Mouse (Mus musculus) myocyte (in vitro differentiated cells): ENCODE data around the gene Slc25a5. TPM values are rescaled to one million over a fixed set of nuclear protein-coding genes. Genes with fewer than 3 reads are reported as not detected.

Experiments used
- H3K27me3 ChIP-seq: one replicate; pipeline ENCODE4 v1.6.1; 2011; ENCODE audit not compliant: control insufficient read depth, insufficient read depth, insufficient read length
- H3K36me3 ChIP-seq: one replicate; pipeline ENCODE4 v1.6.1; 2011; ENCODE audit not compliant: control insufficient read depth, insufficient read depth
- H3K4me2 ChIP-seq: one replicate; pipeline ENCODE4 v1.6.1; 2011; ENCODE audit warnings: low read depth, control low read depth
- H3K4me3 ChIP-seq: one replicate; pipeline ENCODE4 v1.5.1; 2011; ENCODE audit warnings: mild to moderate bottlenecking, control low read depth, moderate library complexity
- H3K79me2 ChIP-seq: one replicate; pipeline ENCODE4 v1.6.1; 2011; ENCODE audit not compliant: control insufficient read depth, insufficient read depth
- H3ac ChIP-seq: one replicate; pipeline ENCODE4 v1.6.1; 2011; ENCODE audit not compliant: control insufficient read depth, insufficient read length
- CEBPB ChIP-seq: IDR thresholded peaks from 2 replicates; pipeline ENCODE4 v1.6.1; 2011; ENCODE audit warnings: mild to moderate bottlenecking, moderate library complexity; ENCODE audit not compliant: poor library complexity, insufficient read depth, severe bottlenecking
- E2F4 ChIP-seq: IDR thresholded peaks from one replicate; pipeline ENCODE4 v1.6.1; 2011; ENCODE audit warnings: mild to moderate bottlenecking, control low read depth, moderate library complexity; ENCODE audit not compliant: insufficient read depth
- MAX ChIP-seq: IDR thresholded peaks from one replicate; pipeline ENCODE4 v1.6.1; 2011; ENCODE audit warnings: low read depth, mild to moderate bottlenecking, control low read depth
- MYOD1 ChIP-seq, 3 experiments: IDR thresholded peaks; one replicate each; pipeline ENCODE4 v1.6.1; 2011; ENCODE audit warnings: control low read depth in 2 of 3, low read depth in 2 of 3, mild to moderate bottlenecking in 2 of 3, moderate library complexity in 1 of 3; ENCODE audit not compliant: insufficient read length in 2 of 3, control insufficient read depth in 1 of 3
- MYOG ChIP-seq, 3 experiments: IDR thresholded peaks; one replicate each; pipeline ENCODE4 v1.6.1; 2011; ENCODE audit warnings: control low read depth in 2 of 3, low read depth in 2 of 3, mild to moderate bottlenecking in 2 of 3; ENCODE audit not compliant: insufficient read length in 2 of 3, control insufficient read depth in 1 of 3, insufficient read depth in 1 of 3
- POLR2A ChIP-seq: IDR thresholded peaks from one replicate; pipeline ENCODE4 v1.6.1; 2011; ENCODE audit warnings: low read depth, mild to moderate bottlenecking, control low read depth, moderate library complexity; ENCODE audit not compliant: insufficient read length
- POLR2AphosphoS2 ChIP-seq: IDR thresholded peaks from one replicate; pipeline ENCODE4 v1.6.1; 2011; ENCODE audit warnings: low read depth, control low read depth; ENCODE audit not compliant: insufficient read length
- REST ChIP-seq: IDR thresholded peaks from one replicate; pipeline ENCODE4 v1.6.1; 2011; ENCODE audit warnings: mild to moderate bottlenecking, control low read depth, moderate library complexity; ENCODE audit not compliant: insufficient read depth, insufficient read length
- SRF ChIP-seq: IDR thresholded peaks from one replicate; pipeline ENCODE4 v1.6.1; 2011; ENCODE audit warnings: low read depth; ENCODE audit not compliant: control insufficient read depth, insufficient read length
- TCF12 ChIP-seq: IDR thresholded peaks from one replicate; pipeline ENCODE4 v1.6.1; 2011; ENCODE audit warnings: mild to moderate bottlenecking, control low read depth; ENCODE audit not compliant: poor library complexity, insufficient read depth, severe bottlenecking
- TCF3 ChIP-seq: IDR thresholded peaks from one replicate; pipeline ENCODE4 v1.6.1; 2011; ENCODE audit warnings: low read depth, control low read depth; ENCODE audit not compliant: insufficient read length
- USF1 ChIP-seq: IDR thresholded peaks from one replicate; pipeline ENCODE4 v1.6.1; 2011; ENCODE audit warnings: low read depth, mild to moderate bottlenecking, control low read depth, moderate library complexity
- polyA plus RNA-seq: library from polyadenylated mRNA; unstranded; fragments of >200 nt; fragmentation: generic; extraction: Trizol; gene quantifications from one replicate; pipeline ENCODE4 v1.2.1, GENCODE M21; 2012; ENCODE audit warnings: missing spikeins

Gene Slc25a5
- polyA plus RNA-seq, 1 experiment, result 684 TPM

- no peaks in the 10 kb centered on the region for H3K27me3 ChIP-seq
- TF ChIP-seq MYOD1 (IDR thresholded peaks at IDR 0.05; ENCODE audit: control insufficient read depth in 1 of 3, insufficient read length in 2 of 3, low read depth in 2 of 3) (no peak), MYOG (IDR thresholded peaks at IDR 0.05; ENCODE audit: control insufficient read depth in 1 of 3, insufficient read depth in 1 of 3, insufficient read length in 2 of 3, low read depth in 2 of 3) (no peak), MAX (no peak), TCF12 (no peak), POLR2A (no peak), TCF3 (no peak), SRF (no peak), CEBPB (no peak), USF1 (no peak), E2F4 (no peak), POLR2AphosphoS2 (no peak), REST (no peak)
- no peak overlapping the region for H3K4me3 ChIP-seq
Observed at GRCm38 (mm10) chrX:36815022-36815421, 19.6 kb downstream of the Slc25a5 start.

GRCm38 (mm10) chrX:36815439-36815838 is 20.0 kb downstream of the Slc25a5 start:
- Histone ChIP-seq H3K79me2 (no peaks in the 10 kb centered on the region), H3K4me3 (no peak overlapping the region), H3K36me3 (no peaks in the 10 kb centered on the region), H3K27me3 (no peaks in the 10 kb centered on the region), H3ac (no peak overlapping the region), H3K4me2 (no peak overlapping the region)
- TF ChIP-seq USF1 (no peak), POLR2AphosphoS2 (no peak), MYOD1 (IDR thresholded peaks at IDR 0.05; ENCODE audit: control insufficient read depth in 1 of 3, insufficient read length in 2 of 3, low read depth in 2 of 3) (no peak), POLR2A (no peak), SRF (no peak), MAX (no peak), TCF3 (no peak), REST (no peak), E2F4 (no peak), MYOG (IDR thresholded peaks at IDR 0.05; ENCODE audit: control insufficient read depth in 1 of 3, insufficient read depth in 1 of 3, insufficient read length in 2 of 3, low read depth in 2 of 3) (no peak), TCF12 (no peak), CEBPB (no peak)

More at GRCm38 (mm10) chrX:36815022-36815421, 19.6 kb downstream of the Slc25a5 start:
- H3K79me2 ChIP-seq, result no peaks in the 10 kb centered on the region
- no peak overlapping the region for H3K4me2 ChIP-seq
- H3K36me3 ChIP-seq, result no peaks in the 10 kb centered on the region
- H3ac ChIP-seq, result no peak overlapping the region

GRCm38 (mm10) chrX:36816368-36816899 is 21.0 kb downstream of the Slc25a5 start:
- no peak overlapping the region for H3ac ChIP-seq
- TF ChIP-seq E2F4, result no peak
- no peak for TF ChIP-seq MYOG (IDR thresholded peaks at IDR 0.05; ENCODE audit: control insufficient read depth in 1 of 3, insufficient read depth in 1 of 3, insufficient read length in 2 of 3, low read depth in 2 of 3)
- no peak for TF ChIP-seq TCF3
- TF ChIP-seq USF1, result no peak
- no peak for TF ChIP-seq TCF12
- no peak for TF ChIP-seq POLR2A
- TF ChIP-seq SRF, result no peak
- TF ChIP-seq REST, result no peak
- TF ChIP-seq MYOD1 (IDR thresholded peaks at IDR 0.05; ENCODE audit: control insufficient read depth in 1 of 3, insufficient read length in 2 of 3, low read depth in 2 of 3), result no peak
- TF ChIP-seq POLR2AphosphoS2, result no peak
- no peak for TF ChIP-seq MAX
- no peak for TF ChIP-seq CEBPB
- H3K4me2 ChIP-seq, result no peak overlapping the region
- no peaks in the 10 kb centered on the region for H3K36me3 ChIP-seq
- no peaks in the 10 kb centered on the region for H3K27me3 ChIP-seq
- H3K79me2 ChIP-seq, result no peaks in the 10 kb centered on the region
- H3K4me3 ChIP-seq, result no peak overlapping the region

GRCm38 (mm10) chrX:36816953-36817441 is 21.5 kb downstream of the Slc25a5 start:
- Histone ChIP-seq H3K36me3 (no peaks in the 10 kb centered on the region), H3ac (no peak overlapping the region), H3K4me3 (no peak overlapping the region), H3K79me2 (no peaks in the 10 kb centered on the region), H3K27me3 (no peaks in the 10 kb centered on the region), H3K4me2 (peak overlapping the region; percentile 5)
- TF ChIP-seq USF1 (no peak), MAX (no peak), TCF3 (no peak), CEBPB (no peak), SRF (no peak), TCF12 (no peak), REST (no peak), MYOD1 (IDR thresholded peaks at IDR 0.05; ENCODE audit: control insufficient read depth in 1 of 3, insufficient read length in 2 of 3, low read depth in 2 of 3) (no peak), POLR2AphosphoS2 (no peak), MYOG (IDR thresholded peaks at IDR 0.05; ENCODE audit: control insufficient read depth in 1 of 3, insufficient read depth in 1 of 3, insufficient read length in 2 of 3, low read depth in 2 of 3) (no peak), POLR2A (no peak), E2F4 (no peak)
